Mouse (Mus musculus): ENCODE results near the gene Tex37. TPM values are rescaled to one million over a fixed set of nuclear protein-coding genes. Genes with fewer than 3 reads are reported as not detected.

Gene Tex37
- total RNA-seq, 2 experiments from 2014 or later, result not detected

DNA sequence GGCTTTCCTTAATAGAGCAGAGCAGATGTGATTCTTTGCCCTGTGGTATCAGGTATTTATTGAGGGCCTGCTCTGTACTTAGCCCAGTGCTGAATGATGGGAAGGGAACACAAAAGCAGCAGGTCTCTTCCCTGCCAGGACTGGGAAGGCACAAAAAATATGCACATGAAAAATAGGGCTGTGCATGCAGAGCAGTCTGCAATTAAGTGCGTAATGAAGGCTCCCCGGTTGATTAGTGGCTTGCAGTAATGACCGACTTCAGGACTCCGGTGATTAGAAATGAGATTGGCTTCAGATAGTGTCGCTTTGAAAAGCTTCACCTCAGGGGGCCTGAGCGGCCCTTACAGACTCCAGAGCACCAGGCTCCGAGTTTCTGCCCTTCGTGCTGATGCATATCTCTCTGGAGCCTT, 19.1 kb downstream of the Tex37 start:
- intact Hi-C loops (cut with DNase I), result no loop called here

DNA sequence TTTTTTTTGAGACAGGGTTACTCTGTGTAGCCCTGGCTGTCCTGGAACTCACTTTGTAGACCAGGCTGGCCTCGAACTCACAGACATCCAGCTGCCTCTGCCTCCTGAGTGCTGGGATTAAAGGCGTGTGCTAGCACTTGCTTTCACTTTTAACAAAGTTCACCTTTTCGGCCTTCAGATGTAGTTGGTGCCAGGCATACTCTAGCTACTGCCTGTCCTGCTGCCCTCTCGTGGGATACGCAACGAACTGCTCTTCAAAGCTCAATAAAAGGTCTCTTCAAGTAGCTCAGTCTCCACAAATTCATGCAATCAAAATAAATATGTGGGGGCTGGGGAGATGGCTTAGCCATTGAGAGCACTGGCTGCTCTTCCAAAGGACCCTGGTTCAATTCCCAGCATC, 20.6 kb downstream of the Tex37 start:
- intact Hi-C loops (cut with DNase I), result no loop called here
- DNase-seq (ENCODE audit: low spot score in 2 of 2), result no peak

More for the DNA sequence above, 19.1 kb downstream of the Tex37 start:
- no peak for DNase-seq (ENCODE audit: low spot score in 2 of 2)

DNA sequence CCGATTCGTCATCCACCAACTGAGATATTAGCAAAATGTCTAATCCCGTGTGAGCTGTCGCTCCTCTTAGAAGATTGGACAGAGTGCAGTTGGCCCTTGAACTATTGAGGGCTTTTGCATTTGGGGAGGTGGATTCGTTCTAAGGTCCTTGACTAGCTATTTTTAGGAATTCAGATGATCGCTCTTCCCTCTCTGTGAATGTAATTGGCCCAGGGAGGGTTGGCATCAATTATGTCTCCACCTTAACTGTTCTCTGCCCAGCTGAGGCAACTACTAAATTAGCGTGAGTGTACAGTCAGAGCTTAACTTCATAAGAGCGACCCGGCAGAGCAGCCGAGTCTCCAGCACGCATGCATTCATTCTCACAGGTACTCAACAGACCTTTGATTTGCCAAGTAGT, 30.7 kb downstream of the Tex37 start:
- intact Hi-C loops (cut with DNase I), result no loop called here
- no peak for DNase-seq (ENCODE audit: low spot score in 2 of 2)

DNA sequence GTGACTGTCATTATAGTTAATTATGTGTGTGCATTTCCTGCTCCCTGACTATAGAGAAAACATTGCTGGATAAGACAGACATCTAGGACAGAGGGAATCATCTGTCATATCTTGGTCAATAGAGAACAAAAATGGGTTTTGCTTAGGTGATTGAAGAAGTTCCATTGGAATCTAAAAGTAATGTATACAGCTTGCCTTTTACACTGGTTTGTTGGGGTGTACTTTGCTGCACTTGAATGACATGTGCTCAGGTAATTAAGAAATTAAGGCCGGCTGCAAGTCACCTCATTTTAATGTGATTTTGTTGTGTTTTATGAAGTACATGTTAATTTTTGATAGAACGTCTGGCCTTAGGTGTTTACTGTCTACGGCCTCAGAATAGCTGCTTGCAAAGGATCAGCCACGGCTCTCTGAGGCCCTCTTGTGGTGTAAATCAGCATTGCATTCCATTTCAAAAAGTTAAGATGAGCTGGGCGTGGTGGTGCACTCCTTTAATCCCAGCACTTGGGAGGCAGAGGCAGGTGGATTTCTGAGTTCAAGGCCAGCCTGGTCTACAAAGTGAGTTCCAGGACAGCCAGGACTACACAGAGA, 37.9 kb downstream of the Tex37 start:
- peak; percentile 52 to 79 for DNase-seq (ENCODE audit: low spot score in 2 of 2)
- intact Hi-C loops (cut with DNase I), result loop anchor here (1.0 to 5.0 kb wide), 3 partner anchors 39 to 76 kb away; partner anchors contain the start of gene Eif2ak3

DNA sequence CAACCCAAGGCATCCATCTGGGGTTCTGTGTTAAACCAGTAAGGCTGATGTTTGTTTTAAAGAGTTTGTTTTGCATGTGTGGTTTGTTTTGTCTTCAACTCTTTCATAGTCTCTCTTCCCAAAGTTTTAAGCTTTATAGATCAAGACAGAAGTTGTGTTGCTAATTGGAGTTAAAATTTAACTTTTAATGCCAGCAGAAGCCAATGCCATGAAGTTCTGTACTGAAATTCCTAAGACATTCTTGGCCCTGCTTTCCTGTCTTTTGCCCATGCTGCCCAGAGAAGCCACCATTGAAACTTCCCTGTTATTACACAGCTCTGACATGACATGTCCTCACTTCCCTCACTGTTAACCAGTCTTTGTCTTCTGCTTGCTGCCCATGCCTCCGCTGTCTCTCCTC, 43.7 kb downstream of the Tex37 start:
- intact Hi-C loops (cut with DNase I), result no loop called here
- no peak for DNase-seq (ENCODE audit: low spot score in 2 of 2)

DNA sequence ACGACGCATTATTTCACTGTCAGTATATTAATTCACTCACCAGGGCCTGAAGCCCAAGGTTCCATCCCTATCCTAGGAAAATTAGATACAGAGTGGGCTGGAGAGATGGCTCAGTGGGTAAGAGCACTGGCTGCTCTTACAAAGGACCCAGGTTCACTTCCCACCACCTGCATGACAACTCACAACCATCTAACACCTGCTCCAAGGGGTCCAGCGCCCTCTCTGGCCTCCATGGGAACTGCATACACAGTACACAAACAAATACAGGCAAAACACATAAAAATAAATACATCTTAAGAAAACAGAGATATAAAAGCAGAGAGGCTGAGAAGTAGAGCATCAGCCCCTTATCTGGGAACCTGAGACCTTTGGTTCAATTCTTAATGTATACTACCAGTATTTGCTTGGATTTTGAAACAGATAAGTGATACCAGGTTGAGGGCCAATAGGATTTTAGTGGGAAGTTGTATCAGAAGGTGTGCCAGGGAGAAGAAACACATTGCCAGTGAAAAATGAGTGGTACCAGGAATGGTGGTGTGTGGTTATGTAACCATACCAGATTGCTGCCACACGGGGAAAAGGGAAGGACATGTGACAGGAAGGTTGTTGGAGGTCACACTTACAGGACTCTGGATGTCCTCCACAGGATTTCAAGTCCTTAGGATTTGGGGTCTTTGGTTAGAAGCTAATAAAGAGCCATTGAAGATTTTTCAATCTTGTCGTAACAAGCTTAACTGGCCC, 44.5 kb downstream of the Tex37 start:
- intact Hi-C loops (cut with DNase I), result no loop called here

DNA sequence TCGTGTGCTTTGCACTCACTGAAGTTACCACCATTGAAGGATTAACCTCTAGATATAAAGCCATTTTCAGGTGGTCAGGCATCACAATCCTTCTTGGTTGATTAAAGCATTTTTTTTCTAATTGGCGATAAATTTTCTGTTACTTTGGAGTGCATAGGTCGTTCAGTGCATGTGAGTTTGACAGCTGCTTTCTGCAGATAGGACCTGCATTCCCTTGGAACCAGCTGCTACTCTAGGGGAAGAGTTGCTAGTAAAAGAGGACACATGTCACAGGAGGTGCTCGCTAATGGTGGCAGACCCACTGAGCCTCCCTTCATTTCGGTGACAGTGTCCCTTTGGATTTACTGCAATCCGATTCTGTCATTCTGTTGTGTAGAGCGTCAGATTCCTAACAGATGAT, 46.2 kb downstream of the Tex37 start:
- no peak for DNase-seq (ENCODE audit: low spot score in 2 of 2)
- intact Hi-C loops (cut with DNase I), result no loop called here

More for the DNA sequence above, 44.5 kb downstream of the Tex37 start:
- DNase-seq (ENCODE audit: low spot score in 2 of 2), result no peak

DNA sequence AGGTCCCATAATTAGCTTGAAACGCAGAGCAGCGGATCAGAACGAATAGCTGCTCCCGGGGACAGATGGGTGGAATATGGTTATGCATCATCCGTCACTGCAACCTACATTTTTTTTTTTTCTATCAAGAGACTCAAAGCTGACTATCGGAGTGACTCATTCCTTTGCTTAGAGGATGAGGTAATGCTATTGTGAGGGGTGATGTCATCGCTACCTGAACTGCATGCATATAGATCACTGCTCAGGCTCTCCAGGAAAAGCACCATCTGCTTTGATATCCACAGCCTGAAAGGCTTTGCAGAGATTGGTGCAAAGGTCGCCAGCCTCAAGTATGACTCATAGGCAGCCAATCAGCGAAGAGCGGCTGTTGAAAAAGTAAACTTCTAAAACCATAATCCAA, 46.6 kb downstream of the Tex37 start:
- intact Hi-C loops (cut with DNase I), result no loop called here
- peak; percentile 27 to 37 for DNase-seq (ENCODE audit: low spot score in 2 of 2)

DNA sequence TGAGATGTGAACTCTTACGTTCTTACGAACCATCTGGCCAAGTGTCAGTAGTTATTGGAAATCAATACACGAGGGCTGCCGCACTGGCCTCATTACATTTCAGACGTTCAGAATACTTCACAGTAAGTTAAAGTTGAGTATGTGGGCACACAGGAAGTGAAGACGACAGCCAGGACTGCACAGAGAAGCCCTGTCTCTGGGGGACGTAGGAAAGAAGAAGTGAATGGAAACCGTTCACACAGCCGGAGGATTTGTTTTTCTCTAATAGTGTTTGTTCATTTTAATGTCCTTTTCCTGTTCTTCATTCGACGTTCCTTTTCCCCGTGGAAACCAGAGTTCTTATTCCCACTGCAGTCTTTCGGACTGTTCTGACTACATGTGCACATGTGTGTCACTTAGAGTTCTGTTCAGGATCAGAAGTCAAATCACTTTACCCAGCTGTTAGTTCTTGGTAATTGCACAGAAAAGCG, 47.2 kb downstream of the Tex37 start:
- DNase-seq (ENCODE audit: low spot score in 2 of 2), result no peak

DNA sequence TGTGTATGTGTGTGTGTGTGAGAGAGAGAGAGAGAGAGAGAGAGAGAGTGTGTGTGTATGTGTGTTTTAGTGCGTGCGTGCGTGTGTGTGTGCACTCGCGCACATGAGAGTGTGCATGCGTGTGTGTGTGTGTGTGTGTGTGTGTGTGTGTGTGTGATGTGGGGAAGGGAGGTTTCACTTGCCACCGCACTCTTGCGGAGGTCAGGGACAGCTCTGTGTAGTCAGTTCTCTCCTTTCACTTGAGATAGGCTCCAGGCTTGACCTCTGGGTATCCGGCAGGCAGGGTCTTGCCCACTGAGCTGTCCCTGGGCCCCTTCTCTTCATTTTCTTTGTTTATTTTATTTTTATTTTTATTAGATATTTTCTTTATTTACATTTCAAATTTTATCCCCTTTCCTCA, 51.4 kb downstream of the Tex37 start:
- no peak for DNase-seq (ENCODE audit: low spot score in 2 of 2)
- intact Hi-C loops (cut with DNase I), result no loop called here

More for the DNA sequence above, 47.2 kb downstream of the Tex37 start:
- intact Hi-C loops (cut with DNase I), result no loop called here

DNA sequence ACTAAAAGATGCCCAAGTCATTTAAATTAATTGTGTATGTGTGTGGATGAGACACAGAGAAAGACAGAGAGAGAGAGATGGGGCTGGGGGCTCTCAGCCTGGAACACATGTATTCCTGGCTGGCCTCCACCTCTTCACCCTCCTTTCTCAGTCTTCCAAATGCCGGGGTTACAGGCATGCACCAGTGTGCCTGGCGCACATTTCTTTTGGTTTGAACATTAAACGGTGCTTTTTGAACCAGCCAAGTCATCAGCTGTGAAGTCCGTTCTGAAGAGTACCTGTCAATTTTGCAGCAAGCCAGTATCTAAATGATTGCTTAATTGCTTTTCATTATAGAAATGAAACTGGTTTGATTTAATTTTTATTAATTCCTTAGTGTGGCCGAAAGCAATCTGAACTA, 52.0 kb downstream of the Tex37 start:
- intact Hi-C loops (cut with DNase I), result no loop called here
- no peak for DNase-seq (ENCODE audit: low spot score in 2 of 2)

DNA sequence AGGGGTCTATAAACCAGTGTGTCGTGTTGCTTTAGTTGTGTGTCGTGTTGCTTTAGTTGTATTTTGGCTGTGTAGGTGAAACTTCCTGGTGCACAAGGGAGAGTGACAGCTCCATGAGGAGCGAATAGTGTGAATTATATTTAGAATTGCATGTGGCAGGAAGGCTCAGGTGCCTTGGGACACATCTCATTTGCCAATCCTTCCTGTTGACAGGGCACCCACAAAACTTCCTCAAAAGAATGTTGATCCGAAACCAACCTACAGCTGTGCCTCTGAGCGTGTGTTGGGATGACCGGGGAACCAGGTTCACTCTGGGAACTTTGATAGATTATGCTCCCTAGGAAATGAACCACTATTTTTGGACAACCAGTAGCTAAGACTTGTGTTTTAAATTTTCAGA, 54.4 kb downstream of the Tex37 start:
- intact Hi-C loops (cut with DNase I), result no loop called here
- DNase-seq (ENCODE audit: low spot score in 2 of 2), result no peak

Other genes with a start within 250 kb of the Tex37 start
- gene Rpia, start 126.7 kb downstream of the Tex37 start, total RNA-seq (2021), result 10 to 100 TPM; 11.1 to 14.3 TPM
- 10 to 100 TPM; 23.4 to 25.2 TPM for gene Eif2ak3, start 74.4 kb downstream of the Tex37 start, total RNA-seq (2021)
- not detected for gene Foxi3, start 37.6 kb upstream of the Tex37 start, total RNA-seq (2021)
- 1 to 10 TPM; 4.1 to 4.3 TPM for gene Thnsl2, start 225.5 kb upstream of the Tex37 start, total RNA-seq (2021)

All from left cerebral cortex, postnatal 36 days (tissue).